Mouse (Mus musculus): Measurements from ENCODE around the gene Pom121l2.

The Pom121l2 gene

GRCm38 (mm10) chr13:22020901-22021339, 39.9 kb downstream of the Pom121l2 start:
- peak; percentile 44 to 77 for DNase-seq

- no peak for DNase-seq
These were observed 40.6 kb downstream of the Pom121l2 start for GRCm38 (mm10) chr13:22021581-22021980.

GRCm38 (mm10) chr13:22022241-22022640, 41.2 kb downstream of the Pom121l2 start:
- DNase-seq = peak; percentile 74 to 85

GRCm38 (mm10) chr13:22026058-22027031, 45.4 kb downstream of the Pom121l2 start:
- DNase-seq = peak; percentile 81 to 89

GRCm38 (mm10) chr13:22028673-22029460, 47.9 kb downstream of the Pom121l2 start:
- peak; percentile 94 to 97 for DNase-seq

DNA sequence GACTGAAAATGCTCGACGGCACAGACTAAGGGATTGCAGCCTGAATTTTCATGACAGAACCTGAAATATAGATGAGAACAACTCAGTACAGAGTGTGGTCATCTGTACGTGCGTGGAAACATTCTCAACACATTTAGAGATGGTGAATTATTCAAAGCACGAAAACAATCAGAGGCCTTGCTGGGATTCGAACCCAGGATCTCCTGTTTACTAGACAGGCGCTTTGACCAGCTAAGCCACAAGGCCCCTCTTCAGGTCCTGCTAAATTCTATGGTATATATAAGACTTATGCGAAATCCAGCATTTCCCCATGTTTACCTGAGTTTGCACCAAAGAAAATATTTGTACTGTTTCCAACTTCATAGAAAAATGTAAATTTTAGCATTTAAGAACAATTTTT, 48.9 kb downstream of the Pom121l2 start:
- no peak for DNase-seq

DNA sequence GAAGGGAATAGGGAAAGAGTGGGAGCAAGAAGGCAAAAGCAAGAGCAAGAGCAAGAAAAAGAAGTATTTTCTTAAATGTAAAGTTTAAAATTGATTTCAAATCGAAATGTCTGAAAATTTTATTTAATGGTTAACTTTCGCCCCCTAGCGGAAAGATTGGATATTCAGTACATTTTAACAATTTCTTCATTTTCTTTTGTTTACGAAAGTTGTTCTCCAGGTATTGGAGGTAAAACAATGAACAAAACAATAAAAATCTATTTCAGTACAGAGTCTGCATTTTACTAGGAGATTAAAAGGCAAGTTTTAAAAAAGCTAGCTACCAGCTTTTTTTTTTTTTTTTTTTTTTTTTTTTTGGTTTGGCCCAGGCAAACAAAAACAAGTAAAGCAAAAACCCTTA, 49.5 kb downstream of the Pom121l2 start:
- no peak for DNase-seq

DNA sequence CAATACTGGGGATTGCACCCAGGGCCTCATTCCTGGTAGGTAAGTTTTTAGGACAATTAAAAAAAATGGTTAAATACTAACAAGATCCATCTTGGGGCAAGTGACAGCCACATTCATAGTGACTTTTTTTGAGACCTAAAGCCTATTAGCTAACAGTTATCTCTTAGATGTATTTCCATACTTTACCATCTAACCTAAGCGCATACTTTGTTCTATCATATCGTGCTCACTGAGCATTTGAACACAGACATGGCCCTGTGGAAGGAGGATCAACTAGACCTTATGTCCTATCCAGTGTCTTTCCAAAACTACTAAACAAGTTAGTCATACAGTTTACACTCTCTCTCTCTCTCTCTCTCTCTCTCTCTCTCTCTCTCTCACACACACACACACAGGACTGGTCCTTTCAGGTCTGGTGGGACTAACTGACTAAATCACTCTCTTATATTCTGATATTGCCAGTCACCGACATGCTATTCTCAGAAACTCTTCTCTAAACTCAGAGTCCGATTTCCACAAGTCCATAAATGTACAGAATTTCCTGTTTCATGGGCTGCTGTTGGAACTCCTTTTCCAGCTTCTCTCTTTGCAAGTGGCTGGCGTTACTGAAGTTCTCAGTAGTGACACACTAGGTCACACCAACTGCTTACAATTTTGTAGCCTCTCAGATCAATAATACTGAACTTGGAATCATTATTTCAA, 52.9 kb downstream of the Pom121l2 start:
- DNase-seq = no peak

DNA sequence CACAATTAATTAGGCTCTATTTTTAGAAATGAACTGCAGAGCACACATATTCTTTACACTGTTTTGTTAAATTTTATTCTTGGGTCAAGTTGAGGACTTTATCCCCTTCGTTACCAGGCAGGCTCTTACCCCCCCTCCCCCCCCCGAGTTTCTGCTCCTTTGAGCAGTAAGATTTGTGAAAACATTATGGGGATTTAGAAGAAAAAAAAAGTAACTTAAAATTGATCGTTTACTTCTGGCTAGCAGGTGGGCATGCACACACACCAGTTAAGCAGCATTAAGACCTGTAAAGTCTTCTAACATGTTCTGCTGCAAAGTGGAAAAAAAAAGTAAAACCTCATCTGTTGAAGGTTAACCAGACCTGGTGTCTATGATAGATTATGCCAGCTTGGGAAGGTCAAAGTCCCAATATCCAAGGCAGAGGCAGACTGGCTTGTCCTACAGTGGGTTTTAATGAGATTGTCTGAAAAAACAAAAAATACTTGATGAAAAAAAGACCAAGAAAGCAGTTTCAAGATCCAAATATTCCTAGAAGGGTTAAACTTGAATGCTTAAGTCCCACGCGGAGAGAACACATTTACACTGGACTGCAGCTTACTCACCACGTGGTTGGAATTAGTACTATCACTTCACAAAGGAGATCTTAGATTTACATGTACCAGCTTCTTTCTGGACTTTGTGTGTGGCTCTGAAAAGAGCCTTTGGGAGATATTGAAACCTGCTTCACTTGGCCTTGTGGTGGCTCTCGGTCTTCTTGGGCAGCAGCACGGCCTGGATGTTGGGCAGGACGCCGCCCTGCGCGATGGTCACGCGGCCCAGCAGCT, 53.7 kb downstream of the Pom121l2 start:
- no peak for DNase-seq

DNA sequence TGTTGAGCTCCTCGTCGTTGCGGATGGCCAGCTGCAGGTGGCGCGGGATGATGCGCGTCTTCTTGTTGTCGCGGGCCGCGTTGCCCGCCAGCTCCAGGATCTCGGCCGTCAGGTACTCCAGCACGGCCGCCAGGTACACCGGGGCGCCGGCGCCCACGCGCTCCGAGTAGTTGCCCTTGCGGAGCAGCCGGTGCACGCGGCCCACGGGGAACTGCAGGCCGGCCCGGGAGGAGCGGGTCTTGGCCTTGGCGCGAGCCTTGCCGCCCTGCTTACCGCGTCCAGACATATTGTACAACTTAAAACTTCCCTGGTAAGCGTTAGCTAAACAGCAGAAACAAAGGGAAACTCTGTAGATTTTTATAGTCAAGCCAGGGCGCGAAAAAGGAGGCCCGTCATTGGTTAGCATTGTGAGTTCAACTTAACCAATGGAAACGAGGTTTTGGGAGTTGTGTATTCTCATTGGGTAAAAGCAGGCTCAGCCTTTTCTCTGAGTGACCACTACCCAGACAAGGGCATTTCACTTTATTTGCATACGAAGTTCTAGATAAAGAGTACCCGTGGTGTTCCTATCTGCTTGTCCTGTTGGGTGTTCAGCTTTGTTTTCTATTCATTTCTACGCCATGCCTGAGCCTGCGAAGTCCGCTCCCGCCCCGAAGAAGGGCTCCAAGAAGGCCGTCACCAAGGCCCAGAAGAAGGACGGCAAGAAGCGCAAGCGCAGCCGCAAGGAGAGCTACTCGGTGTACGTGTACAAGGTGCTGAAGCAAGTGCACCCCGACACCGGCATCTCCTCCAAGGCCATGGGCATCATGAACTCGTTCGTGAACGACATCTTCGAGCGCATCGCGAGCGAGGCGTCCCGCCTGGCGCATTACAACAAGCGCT, 54.5 kb downstream of the Pom121l2 start, which contains the start of the genes Hist1h2ah and Hist1h2bk:
Hist1h2ah (minus strand) TSS at position 302 of the 882 bp plus-strand sequence.
Hist1h2bk (plus strand) TSS at position 604 of the 882 bp plus-strand sequence.
- peak; percentile 75 to 90 for DNase-seq

- DNase-seq = no peak
These were observed 55.4 kb downstream of the Pom121l2 start for GRCm38 (mm10) chr13:22036149-22036956.

GRCm38 (mm10) chr13:22036986-22037385, 56.0 kb downstream of the Pom121l2 start:
- no peak for DNase-seq

DNA sequence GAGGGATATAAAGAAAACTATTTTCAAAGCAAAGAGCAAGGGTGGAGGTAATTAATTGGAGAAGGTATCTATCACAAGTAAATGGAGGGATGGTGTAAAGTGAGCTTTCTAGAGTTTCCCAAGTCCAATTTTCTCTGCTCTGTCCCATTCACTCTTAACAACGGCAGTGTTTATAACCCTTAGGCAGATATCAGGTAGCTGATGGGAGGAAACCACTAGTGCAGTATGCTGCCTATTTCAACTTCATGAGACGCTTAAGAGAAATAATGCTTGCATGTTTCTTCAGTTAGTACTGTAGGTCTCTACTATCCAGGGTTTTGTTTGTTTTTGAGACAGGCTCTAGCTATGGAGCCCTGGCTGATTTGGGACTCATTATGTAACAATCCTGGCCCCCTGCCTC, 56.4 kb downstream of the Pom121l2 start:
- no peak for DNase-seq

Data from lung, postnatal 4 days (tissue).